Mouse (Mus musculus) embryonic fibroblast, embryonic 13.5 days (primary cell): ENCODE results near the gene Copb1. TPM values are rescaled to one million over a fixed set of nuclear protein-coding genes. Genes with fewer than 3 reads are reported as not detected.

ENCODE experiments used
- H3K27ac ChIP-seq: 2 replicates; pipeline ENCODE4 v1.5.1; 2012; ENCODE audit warnings: low read length, control low read depth, inconsistent platforms; ENCODE audit not compliant: insufficient read depth
- H3K4me1 ChIP-seq: 2 replicates; pipeline ENCODE4 v1.6.1; 2011; ENCODE audit warnings: low read length; ENCODE audit not compliant: control insufficient read depth, insufficient read depth
- H3K4me3 ChIP-seq: 2 replicates; pipeline ENCODE4 v1.5.1; 2011; ENCODE audit warnings: mild to moderate bottlenecking, control low read depth, low read length; ENCODE audit not compliant: insufficient read depth
- CTCF ChIP-seq: IDR thresholded peaks from 2 replicates; pipeline ENCODE4 v1.5.1; 2011; ENCODE audit warnings: mild to moderate bottlenecking, control low read depth, low read length, moderate library complexity, borderline replicate concordance; ENCODE audit not compliant: insufficient read depth
- POLR2A ChIP-seq: IDR thresholded peaks from 2 replicates; pipeline ENCODE4 v1.6.1; 2011; ENCODE audit warnings: low read depth, mild to moderate bottlenecking, control low read depth, low read length, moderate library complexity
- polyA plus RNA-seq: library from polyadenylated mRNA; stranded (reverse); fragments of >200 nt; gene quantifications from 2 replicates; pipeline ENCODE4 v1.2.4, GENCODE M21; 2011; ENCODE audit warnings: low read depth; ENCODE audit not compliant: missing spikeins, insufficient read length

The Copb1 gene
- polyA plus RNA-seq, 1 experiment = 202 TPM

DNA sequence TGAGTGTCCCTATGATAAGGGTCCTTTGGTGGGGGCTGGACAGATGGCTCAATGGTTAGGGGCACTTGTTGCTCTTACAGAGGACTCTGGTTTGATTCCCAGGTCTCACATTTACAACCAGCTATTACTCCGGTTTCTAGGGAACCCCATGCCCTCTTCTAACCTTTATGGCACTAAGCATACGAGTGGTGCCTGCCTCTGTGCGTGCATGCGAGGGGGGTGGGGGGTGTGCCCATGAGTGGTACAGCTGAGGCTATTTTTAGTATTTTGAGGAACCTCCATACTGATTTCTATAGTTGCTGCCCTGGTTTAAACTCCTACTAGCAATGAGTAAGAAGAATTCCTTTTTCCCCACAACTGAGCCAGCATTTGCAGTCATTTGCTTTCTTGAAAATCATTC is 60.3 kb downstream of the Copb1 start:
- Histone ChIP-seq H3K4me3 (no peak overlapping the region), H3K4me1 (no peaks in the 10 kb centered on the region), H3K27ac (no peak overlapping the region)
- no peak for TF ChIP-seq POLR2A
- TF ChIP-seq CTCF = no peak

DNA sequence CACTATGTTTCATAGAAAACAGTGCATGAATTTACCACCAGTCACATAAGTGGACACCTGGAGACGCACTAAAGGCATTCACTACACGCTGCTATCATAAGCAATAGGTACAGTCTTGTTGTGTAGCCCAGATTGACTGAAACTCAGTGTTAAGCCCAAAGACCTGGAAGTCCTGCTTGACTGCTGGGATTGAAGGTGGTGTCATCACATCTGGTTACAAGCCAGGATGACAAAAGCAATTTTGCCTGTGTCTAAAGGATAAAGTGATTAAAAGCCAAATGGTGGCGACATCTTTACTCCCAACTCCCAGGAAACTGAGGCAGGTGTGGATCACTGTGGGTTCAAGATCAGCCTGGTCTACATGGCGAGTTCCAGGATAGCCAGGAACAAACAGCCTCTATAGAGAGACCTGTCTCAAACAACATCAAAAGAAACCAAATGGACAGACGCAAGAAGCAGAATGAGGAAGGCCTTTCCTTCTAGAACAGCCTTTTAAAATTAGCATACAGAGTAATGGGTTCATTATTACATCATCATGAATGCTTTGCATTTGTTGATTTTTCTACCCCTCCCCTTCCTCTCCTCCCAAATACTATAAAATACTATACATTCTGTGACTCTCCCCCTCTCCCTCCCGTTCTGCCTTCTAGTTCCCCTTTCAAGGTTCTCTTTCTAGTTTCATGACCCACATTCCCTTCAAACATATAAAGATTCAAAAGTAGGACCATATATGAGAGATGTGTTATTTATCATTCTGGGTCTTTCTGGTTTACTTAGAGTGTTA is 61.0 kb downstream of the Copb1 start:
- no peaks in the 10 kb centered on the region for H3K4me1 ChIP-seq
- TF ChIP-seq POLR2A (no peak), CTCF (no peak)
- no peak overlapping the region for H3K4me3 ChIP-seq
- no peak overlapping the region for H3K27ac ChIP-seq

DNA sequence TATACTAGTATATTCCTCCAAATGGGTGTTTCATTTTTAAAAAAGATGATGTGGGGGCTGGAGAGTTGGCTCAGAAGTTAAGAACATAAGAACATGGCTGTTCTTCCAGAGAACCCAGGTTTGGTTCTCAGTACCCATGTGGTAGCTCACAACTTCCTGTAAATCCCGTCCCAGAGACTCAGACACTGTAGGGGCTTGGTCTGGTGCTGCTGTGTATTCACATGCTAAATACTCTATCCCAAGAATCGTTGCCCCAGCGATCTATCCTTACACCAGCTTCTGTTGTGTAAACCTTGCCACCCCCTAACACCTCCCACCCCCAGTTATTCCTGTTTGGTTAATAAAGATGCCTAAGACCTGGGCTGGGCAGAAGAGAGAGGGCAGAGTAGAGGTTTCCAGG is 61.9 kb downstream of the Copb1 start:
- Histone ChIP-seq H3K4me3 (no peak overlapping the region), H3K4me1 (no peaks in the 10 kb centered on the region), H3K27ac (no peak overlapping the region)
- TF ChIP-seq POLR2A (no peak), CTCF (no peak)

GRCm38 (mm10) chr7:114183416-114183815 is 71.1 kb downstream of the Copb1 start:
- Histone ChIP-seq H3K27ac (peak overlapping the region; percentile 51), H3K4me1 (peaks cover 27% of the 10 kb centered on the region)
- TF ChIP-seq POLR2A = no peak
- TF ChIP-seq CTCF = no peak

DNA sequence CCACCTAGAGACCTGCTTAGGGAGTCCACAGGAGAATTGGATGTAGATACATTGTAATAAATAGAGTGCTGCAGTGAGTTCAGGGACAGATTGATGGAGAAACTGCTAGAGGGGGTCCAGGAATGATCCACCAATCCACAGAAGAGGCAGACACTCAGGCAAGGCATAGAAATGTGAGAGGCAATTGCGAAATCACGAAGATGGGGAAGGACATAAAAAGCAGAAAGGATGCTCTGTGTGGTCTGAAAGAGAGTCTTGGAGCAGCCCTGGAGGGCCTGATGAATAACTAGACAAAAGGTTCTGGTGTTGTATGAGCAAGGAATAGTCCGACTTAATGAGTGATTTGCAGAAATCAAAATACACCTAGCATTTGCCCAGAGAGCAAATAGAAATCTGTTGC is 71.8 kb downstream of the Copb1 start:
- Histone ChIP-seq H3K4me3 (no peak overlapping the region), H3K27ac (peak overlapping the region; percentile 51; the same call in 1 of the 2 replicates), H3K4me1 (peaks cover 30% of the 10 kb centered on the region)
- TF ChIP-seq POLR2A = no peak
- no peak for TF ChIP-seq CTCF

More at GRCm38 (mm10) chr7:114183416-114183815, 71.1 kb downstream of the Copb1 start:
- no peak overlapping the region for H3K4me3 ChIP-seq

DNA sequence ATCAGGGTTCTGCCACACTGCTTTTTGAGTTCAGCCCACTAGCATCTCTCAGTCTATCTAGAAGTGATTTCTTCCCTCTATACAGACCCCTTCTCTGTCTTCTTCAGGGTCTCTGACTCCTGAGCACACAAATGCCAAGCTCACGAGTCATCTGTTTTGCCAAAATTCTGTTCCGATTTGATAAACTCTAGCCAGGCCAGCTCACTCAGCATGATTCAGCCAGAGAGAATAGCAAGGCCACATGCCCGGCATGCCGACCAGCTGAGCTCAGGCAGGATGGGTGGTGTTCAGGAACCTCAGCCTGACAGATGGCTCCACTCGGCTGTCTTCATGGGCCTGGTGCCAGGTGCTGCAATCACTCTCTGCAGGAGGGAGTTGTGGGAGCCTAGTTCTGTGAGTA is 73.1 kb downstream of the Copb1 start:
- TF ChIP-seq CTCF (no peak), POLR2A (no peak)
- H3K4me1 ChIP-seq = peaks cover 30% of the 10 kb centered on the region
- H3K27ac ChIP-seq = peak overlapping the region; percentile 76; the same call in 1 of the 2 replicates
- H3K4me3 ChIP-seq = no peak overlapping the region

GRCm38 (mm10) chr7:114176588-114176987 is 77.9 kb downstream of the Copb1 start:
- peaks cover 13% of the 10 kb centered on the region for H3K4me1 ChIP-seq
- TF ChIP-seq CTCF = no peak
- TF ChIP-seq POLR2A = no peak
- H3K4me3 ChIP-seq = no peak overlapping the region
- H3K27ac ChIP-seq = no peak overlapping the region

GRCm38 (mm10) chr7:114171354-114172097 is 83.0 kb downstream of the Copb1 start:
- Histone ChIP-seq H3K27ac (peak overlapping the region; percentile 31; the same call in 1 of the 2 replicates), H3K4me1 (peaks cover 18% of the 10 kb centered on the region), H3K4me3 (no peak overlapping the region)
- TF ChIP-seq CTCF (no peak), POLR2A (no peak)

GRCm38 (mm10) chr7:114169996-114170395 is 84.5 kb downstream of the Copb1 start:
- Histone ChIP-seq H3K4me1 (peaks cover 18% of the 10 kb centered on the region), H3K4me3 (no peak overlapping the region), H3K27ac (no peak overlapping the region)
- no peak for TF ChIP-seq CTCF
- no peak for TF ChIP-seq POLR2A

GRCm38 (mm10) chr7:114169381-114169780 is 85.1 kb downstream of the Copb1 start:
- TF ChIP-seq POLR2A (no peak), CTCF (no peak)
- Histone ChIP-seq H3K27ac (no peak overlapping the region), H3K4me1 (peaks cover 18% of the 10 kb centered on the region), H3K4me3 (no peak overlapping the region)

Other genes with a start within 250 kb of the Copb1 start
- 56.6 and 84.6 TPM in 2 replicates for gene Rras2, start 136.9 kb downstream of the Copb1 start, polyA plus RNA-seq
- gene Psma1, start 21.4 kb upstream of the Copb1 start, polyA plus RNA-seq = 151 and 168 TPM in 2 replicates
- 10.3 and 14.7 TPM in 2 replicates for gene Pde3b, start 160.6 kb upstream of the Copb1 start, polyA plus RNA-seq